Mouse (Mus musculus) liver, adult 2 months (tissue): ENCODE data around the gene Gm20388.

ENCODE experiments used
- CTCF ChIP-seq: fragments of 200-500 bp; IDR thresholded peaks from 2 replicates; pipeline ENCODE4 v1.5.1; 2011; ENCODE audit warnings: low read depth, low read length, control low read depth
- POLR2A ChIP-seq: fragments of 200-500 bp; IDR thresholded peaks from 2 replicates; pipeline ENCODE4 v1.6.1; 2011; ENCODE audit warnings: low read length, control low read depth; ENCODE audit not compliant: insufficient read depth; ENCODE audit errors: extremely low read depth

GRCm38 (mm10) chr8:121092141-121092540, 1181.5 kb downstream of the Gm20388 start:
- TF ChIP-seq POLR2A (no peak), CTCF (no peak)
